9 mouse cellular contexts compared by ENCODE assay signal in genomic region chr2:158258781-158259180, GRCm38 (mm10). TPM values are rescaled to one million over a fixed set of nuclear protein-coding genes. Genes with fewer than 3 reads are reported as not detected.
DNase-seq lines count a peak whose midpoint lies in the region; ATAC-seq and TF ChIP-seq lines count a peak whose summit lies in the region.
"Had no signal": no experiment of that assay in that cellular context is flagged by ENCODE, and none has a peak within 500 bp of the region (broad histone marks: within the 10 kb centered on the region; RNA-seq: fewer than 3 reads in every experiment).

No protein-coding gene starts in this region.

- no peak for TF ChIP-seq POLR2A in lung, adult 2 months (IDR thresholded peaks at IDR 0.05; ENCODE audit: borderline replicate concordance, extremely low read depth, low read depth, low read length)

- H3K27ac ChIP-seq in kidney, embryonic 15.5 days, result no peak overlapping the region

- peak; percentile 55 for DNase-seq in CD4-positive helper T cell, adult 2 months (ENCODE audit: low read depth, low spot score)
- DNase-seq in R1 (ENCODE audit: low read depth, low spot score), result peak; percentile 92
- peak; percentile 84 to 85 for DNase-seq in cerebellum, postnatal 25 days
- DNase-seq in gastrocnemius, postnatal 4 days (ENCODE audit: low spot score in 2 of 2), result peak; percentile 43 to 59
- peak; percentile 73 for DNase-seq in lung, adult 2 months
- peak; percentile 61 for DNase-seq in retina, postnatal 7 days (ENCODE audit: low read depth, low spot score)
- peak; percentile 57 for DNase-seq in urinary bladder, postnatal 14 days (ENCODE audit: low spot score)

- H3K27me3 ChIP-seq in kidney, embryonic 15.5 days, result no peaks in the 10 kb centered on the region

- ATAC-seq in kidney, embryonic 15.5 days (replicated peaks; ENCODE audit: low FRiP score), result peak; percentile 58; the same call in 1 of the 2 replicates

- H3K4me2 ChIP-seq in kidney, embryonic 15.5 days, result peak overlapping the region; percentile 44

- peaks cover 27% of the 10 kb centered on the region for H3K4me1 ChIP-seq in kidney, embryonic 15.5 days
- H3K4me1 ChIP-seq in lung, adult 2 months (ENCODE audit: control insufficient read depth, insufficient read depth, low read length), result no peaks in the 10 kb centered on the region

- 13% methylated on average over 12 of the region's 12 CpGs for WGBS in kidney, embryonic 15.5 days
- WGBS in lung, adult 2 months, result 14% methylated on average over 12 of the region's 12 CpGs

- H3K9ac ChIP-seq in kidney, embryonic 15.5 days, result no peak overlapping the region

- H3K4me3 ChIP-seq in kidney, embryonic 15.5 days (replicated peaks), result 0 out of 2 replicates have a peak overlapping the region, but pooled peaks have one; percentile 1
- H3K4me3 ChIP-seq in lung, adult 2 months (replicated peaks; ENCODE audit: extremely low read depth, low read depth, low read length), result no peak overlapping the region

- no peaks in the 10 kb centered on the region for H3K9me3 ChIP-seq in kidney, embryonic 15.5 days (replicated peaks)

- H3K36me3 ChIP-seq in kidney, embryonic 15.5 days, result no peaks in the 10 kb centered on the region

- peak; percentile 81 for TF ChIP-seq CTCF in lung, adult 2 months (IDR thresholded peaks at IDR 0.05; ENCODE audit: insufficient read depth, low read length)

RNA-seq across cellular contexts. Expression of gene Bpi, which starts 0.9 kb away (rescaled TPM):
- total RNA-seq in gastrocnemius, postnatal 4 days (2021), result not detected
- 0.08 and 0.17 TPM in 2 replicates for polyA plus RNA-seq in kidney, embryonic 15.5 days (2015; fragmentation: Nextera tagmentation; extraction: Ambion mirVana)
- polyA plus RNA-seq in lung, adult 2 months (2012; rRNA removed), result not detected in 2 replicates
- total RNA-seq: left cerebral cortex, adult 8-10 months had no signal

RNA-seq across cellular contexts. Expression of gene D630003M21Rik, which starts 29.8 kb away (rescaled TPM):
- total RNA-seq in gastrocnemius, postnatal 4 days (2021), result 1 to 10 TPM; 4.2 to 5.4 TPM
- polyA plus RNA-seq in kidney, embryonic 15.5 days (2015; fragmentation: Nextera tagmentation; extraction: Ambion mirVana), result 6.2 and 7.7 TPM in 2 replicates
- polyA plus RNA-seq in lung, adult 2 months (2012; rRNA removed), result 1.9 and 2.0 TPM in 2 replicates

RNA-seq across cellular contexts. Expression of gene Lbp, which starts 47.5 kb away (rescaled TPM):
- 10 to 100 TPM in 1 of 2 experiments, 1 to 10 TPM in 1; 10.0 to 10.9 TPM for total RNA-seq in gastrocnemius, postnatal 4 days (2021)
- 24.7 and 27.2 TPM in 2 replicates for polyA plus RNA-seq in kidney, embryonic 15.5 days (2015; fragmentation: Nextera tagmentation; extraction: Ambion mirVana)
- 95.4 and 110 TPM in 2 replicates for polyA plus RNA-seq in lung, adult 2 months (2012; rRNA removed)
